Mouse (Mus musculus): Measurements from ENCODE around the gene Morc3.
"Not testable (repeated sequence)": the region's sequence is repeated elsewhere in the genome, so short reads cannot be mapped to it uniquely, and the experiment has no call there.

Gene Morc3

GRCm38 (mm10) chr16:93818691-93819324 is 13.1 kb upstream of the Morc3 start:
- DNase-seq (ENCODE audit: inconsistent age in 2 of 2, low spot score in 1 of 2): peak in 1 of 2 experiments; percentile 34

- DNase-seq (ENCODE audit: inconsistent age in 2 of 2, low spot score in 1 of 2): peak in 1 of 2 experiments; percentile 25
Observed at GRCm38 (mm10) chr16:93819325-93819696, 12.6 kb upstream of the Morc3 start.

GRCm38 (mm10) chr16:93820040-93820439 is 11.9 kb upstream of the Morc3 start:
- no peak for DNase-seq (ENCODE audit: inconsistent age in 2 of 2, low spot score in 1 of 2)

GRCm38 (mm10) chr16:93821706-93822105 is 10.2 kb upstream of the Morc3 start:
- DNase-seq (ENCODE audit: inconsistent age in 2 of 2, low spot score in 1 of 2): no peak

- peak in 1 of 2 experiments; percentile 24 for DNase-seq (ENCODE audit: inconsistent age in 2 of 2, low spot score in 1 of 2)
Observed at GRCm38 (mm10) chr16:93822433-93823225, 9.3 kb upstream of the Morc3 start.

- DNase-seq (ENCODE audit: inconsistent age in 2 of 2, low spot score in 1 of 2): peak in 1 of 2 experiments; percentile 76
Observed at GRCm38 (mm10) chr16:93824799-93825198, 7.1 kb upstream of the Morc3 start.

- DNase-seq (ENCODE audit: inconsistent age in 2 of 2, low spot score in 1 of 2): no peak
Observed at GRCm38 (mm10) chr16:93825463-93825862, 6.5 kb upstream of the Morc3 start.

- no peak for DNase-seq (ENCODE audit: inconsistent age in 2 of 2, low spot score in 1 of 2)
Observed at GRCm38 (mm10) chr16:93826054-93826453, 5.9 kb upstream of the Morc3 start.

GRCm38 (mm10) chr16:93826478-93826877 is 5.4 kb upstream of the Morc3 start:
- not testable (repeated sequence) for DNase-seq (ENCODE audit: inconsistent age in 2 of 2, low spot score in 1 of 2)

- no peak for DNase-seq (ENCODE audit: inconsistent age in 2 of 2, low spot score in 1 of 2)
Observed at GRCm38 (mm10) chr16:93826909-93827308, 5.0 kb upstream of the Morc3 start.

GRCm38 (mm10) chr16:93829526-93829925 is 2.4 kb upstream of the Morc3 start:
- DNase-seq (ENCODE audit: inconsistent age in 2 of 2, low spot score in 1 of 2): no peak

- no peak for DNase-seq (ENCODE audit: inconsistent age in 2 of 2, low spot score in 1 of 2)
Observed at GRCm38 (mm10) chr16:93830071-93830470, 1.9 kb upstream of the Morc3 start.

GRCm38 (mm10) chr16:93830916-93831315 is 1.0 kb upstream of the Morc3 start:
- peak in 1 of 2 experiments; percentile 46 for DNase-seq (ENCODE audit: inconsistent age in 2 of 2, low spot score in 1 of 2)

GRCm38 (mm10) chr16:93832451-93833276 is 743 bp downstream of the Morc3 start:
- DNase-seq (ENCODE audit: inconsistent age in 2 of 2, low spot score in 1 of 2): peak; percentile 67 to 89

- DNase-seq (ENCODE audit: inconsistent age in 2 of 2, low spot score in 1 of 2): peak in 1 of 2 experiments; percentile 67
Observed at GRCm38 (mm10) chr16:93833551-93833950, 1.6 kb downstream of the Morc3 start.

- no peak for DNase-seq (ENCODE audit: inconsistent age in 2 of 2, low spot score in 1 of 2)
Observed at GRCm38 (mm10) chr16:93834076-93834475, 2.2 kb downstream of the Morc3 start.

GRCm38 (mm10) chr16:93839049-93839448 is 7.1 kb downstream of the Morc3 start:
- no peak for DNase-seq (ENCODE audit: inconsistent age in 2 of 2, low spot score in 1 of 2)

- no peak for DNase-seq (ENCODE audit: inconsistent age in 2 of 2, low spot score in 1 of 2)
Observed at GRCm38 (mm10) chr16:93850527-93850926, 18.6 kb downstream of the Morc3 start.

GRCm38 (mm10) chr16:93859967-93860366 is 28.0 kb downstream of the Morc3 start:
- DNase-seq (ENCODE audit: inconsistent age in 2 of 2, low spot score in 1 of 2): peak; percentile 45 to 77

GRCm38 (mm10) chr16:93860686-93861085 is 28.8 kb downstream of the Morc3 start:
- DNase-seq (ENCODE audit: inconsistent age in 2 of 2, low spot score in 1 of 2): peak; percentile 52 to 93

- no peak for DNase-seq (ENCODE audit: inconsistent age in 2 of 2, low spot score in 1 of 2)
Observed at GRCm38 (mm10) chr16:93874841-93875240, 42.9 kb downstream of the Morc3 start.
